Mouse (Mus musculus): ENCODE data around the gene Rnf121.

- no peak for TF ChIP-seq CTCF (conservative IDR thresholded peaks at IDR 0.05; ENCODE audit: low read length)
- TF ChIP-seq NANOG (IDR thresholded peaks at IDR 0.05; ENCODE audit: borderline replicate concordance, low read length) = no peak
- no peak for TF ChIP-seq POU5F1 (IDR thresholded peaks at IDR 0.05; ENCODE audit: borderline replicate concordance, low read length)
These were observed 22.1 kb upstream of the Rnf121 start for GRCm38 (mm10) chr7:102087336-102087735.
